Mouse (Mus musculus) CH12.LX (cell line): Measurements from ENCODE around the gene Ube2h. TPM values are rescaled to one million over a fixed set of nuclear protein-coding genes. Genes with fewer than 3 reads are reported as not detected.

Experiments used
- DNase-seq: peaks from one replicate; pipeline ENCODE4 v3.0.0-alpha.2; 2013; ENCODE audit errors: extremely low read depth
- H3K27ac ChIP-seq: 2 replicates; pipeline ENCODE4 v1.5.1; 2012; ENCODE audit warnings: low read depth, mild to moderate bottlenecking, control low read depth, moderate library complexity; ENCODE audit not compliant: insufficient read depth
- H3K27me3 ChIP-seq: replicated peaks from 2 replicates; pipeline ENCODE3; 2012; ENCODE audit warnings: inconsistent platforms
- H3K36me3 ChIP-seq, 2 experiments: replicated peaks in 1 of 2; 2 replicates each; pipeline versions ENCODE3 to v1.6.1; 2012; ENCODE audit warnings: inconsistent platforms in 1 of 2, low read length in 1 of 2, mild to moderate bottlenecking in 1 of 2, mixed read lengths in 1 of 2, moderate library complexity in 1 of 2; ENCODE audit not compliant: control insufficient read depth in 1 of 2, insufficient read depth in 1 of 2
- H3K4me1 ChIP-seq, 2 experiments: 2 replicates each; pipeline ENCODE4 v1.6.1; 2012; ENCODE audit warnings: inconsistent platforms in 1 of 2, moderate library complexity in 1 of 2; ENCODE audit not compliant: insufficient read depth in 2 of 2, control insufficient read depth in 1 of 2
- H3K4me2 ChIP-seq: 2 replicates; pipeline ENCODE4 v1.6.1; 2012; ENCODE audit warnings: low read depth, mild to moderate bottlenecking, control low read depth; ENCODE audit not compliant: poor library complexity, insufficient read depth, severe bottlenecking
- H3K4me3 ChIP-seq, 3 experiments: fragments of 150-350 bp in 1 of 3; sonication (generic) in 1 of 3; replicated peaks in 1 of 3; 2 replicates each; pipeline versions ENCODE3 to v1.5.1; 2011 to 2012; ENCODE audit warnings: low read depth in 2 of 3, low read length in 2 of 3, mild to moderate bottlenecking in 2 of 3, moderate library complexity in 2 of 3, control low read depth in 1 of 3, improper control_type of control experiment in 1 of 3, inconsistent platforms in 1 of 3, mixed read lengths in 1 of 3; ENCODE audit not compliant: poor library complexity in 1 of 3
- H3K79me2 ChIP-seq: replicated peaks from 2 replicates; pipeline ENCODE4 v1.6.1; 2012; ENCODE audit warnings: mild to moderate bottlenecking, moderate library complexity; ENCODE audit not compliant: control insufficient read depth, poor library complexity, insufficient read depth, severe bottlenecking; ENCODE audit errors: extremely low read depth
- H3K9ac ChIP-seq: 2 replicates; pipeline ENCODE4 v1.6.1; 2012; ENCODE audit warnings: low read depth, mild to moderate bottlenecking, control low read depth, moderate library complexity; ENCODE audit not compliant: insufficient read depth
- H3K9me3 ChIP-seq: replicated peaks from 2 replicates; pipeline ENCODE3; 2012; ENCODE audit warnings: low read length, inconsistent platforms, mixed read lengths
- E2F4 ChIP-seq: IDR thresholded peaks from 2 replicates; pipeline ENCODE4 v1.6.1; 2011; ENCODE audit warnings: low read depth, low read length, improper control_type of control experiment; ENCODE audit not compliant: insufficient replicate concordance
- ELF1 ChIP-seq: IDR thresholded peaks from 2 replicates; pipeline ENCODE4 v1.6.1; 2014; ENCODE audit warnings: low read depth, mild to moderate bottlenecking, inconsistent platforms, low read length, improper control_type of control experiment
- ETS1 ChIP-seq: conservative IDR thresholded peaks from 2 replicates; pipeline ENCODE4 v1.6.1; 2012; ENCODE audit warnings: low read depth, mild to moderate bottlenecking, inconsistent platforms, low read length, improper control_type of control experiment, moderate library complexity
- GABPA ChIP-seq: IDR thresholded peaks from 2 replicates; pipeline ENCODE4 v1.6.1; 2012; ENCODE audit warnings: low read depth, low read length, improper control_type of control experiment, inconsistent platforms; ENCODE audit not compliant: insufficient replicate concordance
- KAT2A ChIP-seq: IDR thresholded peaks from 2 replicates; pipeline ENCODE4 v1.6.1; 2012; ENCODE audit warnings: low read length, improper control_type of control experiment, inconsistent platforms; ENCODE audit not compliant: insufficient replicate concordance
- MAX ChIP-seq: IDR thresholded peaks from 2 replicates; pipeline ENCODE4 v1.6.1; 2011; ENCODE audit warnings: low read length, improper control_type of control experiment
- MAZ ChIP-seq: IDR thresholded peaks from 2 replicates; pipeline ENCODE4 v1.6.1; 2012; ENCODE audit warnings: low read depth, mild to moderate bottlenecking, inconsistent platforms, low read length, improper control_type of control experiment, moderate library complexity
- MEF2A ChIP-seq: IDR thresholded peaks from 2 replicates; pipeline ENCODE4 v1.6.1; 2014; ENCODE audit warnings: low read depth, mild to moderate bottlenecking, inconsistent platforms, low read length, improper control_type of control experiment, borderline replicate concordance
- MXI1 ChIP-seq: IDR thresholded peaks from 2 replicates; pipeline ENCODE4 v1.6.1; 2011; ENCODE audit warnings: mild to moderate bottlenecking, low read depth, low read length, improper control_type of control experiment
- MYC ChIP-seq: IDR thresholded peaks from 2 replicates; pipeline ENCODE4 v1.6.1; 2011; ENCODE audit warnings: low read depth, mild to moderate bottlenecking, improper control_type of control experiment, low read length
- PAX5 ChIP-seq: IDR thresholded peaks from 2 replicates; pipeline ENCODE4 v1.6.1; 2012; ENCODE audit warnings: low read length, inconsistent platforms, mixed read lengths
- TBP ChIP-seq: conservative IDR thresholded peaks from 2 replicates; pipeline ENCODE4 v1.6.1; 2011; ENCODE audit warnings: low read depth, low read length, improper control_type of control experiment
- TCF12 ChIP-seq: IDR thresholded peaks from 2 replicates; pipeline ENCODE4 v1.6.1; 2014; ENCODE audit warnings: low read depth, mild to moderate bottlenecking, inconsistent platforms, low read length, improper control_type of control experiment
- UBTF ChIP-seq: IDR thresholded peaks from 2 replicates; pipeline ENCODE4 v1.6.1; 2012; ENCODE audit warnings: low read depth, mild to moderate bottlenecking, inconsistent platforms, low read length, improper control_type of control experiment, moderate library complexity
- ZC3H11A ChIP-seq: IDR thresholded peaks from 2 replicates; pipeline ENCODE4 v1.6.1; 2012; ENCODE audit warnings: low read depth, mild to moderate bottlenecking, inconsistent platforms, low read length, improper control_type of control experiment
- ZNF384 ChIP-seq: IDR thresholded peaks from 2 replicates; pipeline ENCODE4 v1.6.1; 2012; ENCODE audit warnings: low read depth, low read length, improper control_type of control experiment, inconsistent platforms
- dilution Hi-C: fragments of 300-500 bp; cut with MboI; formaldehyde crosslinking; loops from 2 replicates; pipeline ENCODE4 v1.14.3; 2020; ENCODE audit warnings: low sequenced_read_pairs; ENCODE audit not compliant: extremely low pct_unique_long_range_greater_than_20kb, extremely low pct_ligation_motif_present
- in situ Hi-C: fragments of 300-500 bp; cut with MboI; formaldehyde crosslinking; loops from 3 replicates; pipeline ENCODE4 v1.14.3; 2019; ENCODE audit warnings: low sequenced_read_pairs, low pct_ligation_motif_present, low pct_unique_long_range_greater_than_20kb, mixed read lengths
- polyA plus RNA-seq: library from polyadenylated mRNA; unstranded; fragments of >175 nt; gene quantifications from 2 replicates; pipeline ENCODE4 v1.2.1, GENCODE M21; 2012; ENCODE audit warnings: low read depth; ENCODE audit not compliant: insufficient read length
- total RNA-seq, 2 experiments: library from RNA; depleted of rRNA; stranded (reverse); fragments of 300-350 nt in 1 of 2; fragments of >200 nt in 1 of 2; gene quantifications; 2 replicates each; pipeline ENCODE4 v1.2.3; 2012 to 2014

Ube2h gene
- total and polyA plus RNA-seq, 3 experiments: 6.1 to 13.4 (median 13.4) TPM

- in situ Hi-C loops: no loop called here
- peaks cover 0 to 41% of the 10 kb centered on the region in 2 experiments; a peak in 2 of 4 replicates for H3K4me1 ChIP-seq
These were observed 28.0 kb downstream of the Ube2h start for GRCm38 (mm10) chr6:30276375-30276774.

GRCm38 (mm10) chr6:30275159-30275847 is 29.0 kb downstream of the Ube2h start:
- Histone ChIP-seq H3K79me2 (no peaks in the 10 kb centered on the region), H3K4me1 (peaks cover 0 to 44% of the 10 kb centered on the region in 2 experiments; a peak in 2 of 4 replicates), H3K36me3 (peaks cover 24 to 83% of the 10 kb centered on the region in 2 experiments), H3K27me3 (no peaks in the 10 kb centered on the region), H3K4me3 (no peak overlapping the region), H3K9ac (no peak overlapping the region), H3K4me2 (no peak overlapping the region), H3K27ac (no peak overlapping the region), H3K9me3 (no peaks in the 10 kb centered on the region)
- in situ Hi-C loops: no loop called here
- dilution Hi-C loops: no loop called here
- no peak for DNase-seq
- TF ChIP-seq MXI1: no peak
- TF ChIP-seq ZNF384: no peak
- no peak for TF ChIP-seq ETS1
- TF ChIP-seq KAT2A: no peak
- no peak for TF ChIP-seq UBTF
- TF ChIP-seq ZC3H11A: no peak
- no peak for TF ChIP-seq MYC
- TF ChIP-seq MAZ: no peak
- TF ChIP-seq GABPA: no peak
- no peak for TF ChIP-seq PAX5
- no peak for TF ChIP-seq TCF12
- TF ChIP-seq TBP: no peak
- TF ChIP-seq E2F4: no peak
- no peak for TF ChIP-seq MAX

More at GRCm38 (mm10) chr6:30276375-30276774, 28.0 kb downstream of the Ube2h start:
- Histone ChIP-seq H3K27me3 (no peaks in the 10 kb centered on the region), H3K36me3 (peaks cover 24 to 83% of the 10 kb centered on the region in 2 experiments), H3K27ac (no peak overlapping the region), H3K9me3 (no peaks in the 10 kb centered on the region), H3K79me2 (no peaks in the 10 kb centered on the region), H3K4me3 (no peak overlapping the region), H3K4me2 (no peak overlapping the region), H3K9ac (no peak overlapping the region)
- no peak for DNase-seq
- dilution Hi-C loops: no loop called here
- TF ChIP-seq GABPA: no peak
- TF ChIP-seq ELF1: no peak
- TF ChIP-seq MEF2A: no peak
